Mouse (Mus musculus): ENCODE results near the gene Ccdc160. TPM values are rescaled to one million over a fixed set of nuclear protein-coding genes. Genes with fewer than 3 reads are reported as not detected.

Gene Ccdc160
- 0.40 and 0.69 TPM in 2 replicates for polyA plus RNA-seq (2016; fragmentation: Nextera tagmentation; extraction: Ambion mirVana)

DNA sequence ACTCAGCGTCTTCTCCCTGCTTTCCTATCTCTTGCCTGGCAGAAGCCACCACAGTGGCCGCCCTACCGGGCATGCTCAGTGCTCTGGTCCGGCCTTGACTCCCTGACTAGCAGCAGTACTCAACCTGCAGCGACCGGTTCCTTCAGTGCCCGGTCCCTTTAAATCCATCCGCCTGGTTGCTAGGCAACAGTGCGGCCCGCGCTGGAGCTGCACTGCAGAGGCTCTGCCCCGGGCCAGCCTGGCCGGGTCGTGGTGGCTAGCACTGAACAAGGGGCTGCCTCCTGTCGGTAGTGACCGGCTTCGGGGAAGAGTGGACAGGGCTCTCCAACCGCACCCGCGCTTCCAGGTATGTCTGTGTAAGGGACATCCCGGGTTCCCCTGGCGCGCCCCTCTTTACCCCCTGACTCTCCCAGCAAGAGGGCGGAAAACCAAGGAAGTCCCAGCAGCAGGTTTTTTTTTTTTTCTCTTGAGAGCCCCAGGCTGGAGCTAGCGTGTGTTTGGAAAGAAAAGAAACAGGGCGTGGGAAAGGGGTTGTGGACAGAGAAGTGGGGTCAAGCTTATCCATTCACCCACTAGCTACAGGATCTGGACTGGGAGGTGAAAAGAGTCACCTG is at the start of gene Ccdc160:
Gene Ccdc160 (plus strand): TSS at position 221 of the 614 bp plus-strand sequence.
- ATAC-seq (ENCODE audit: insufficient number of reproducible peaks, low FRiP score) = peak; percentile 82
- no peak within 1 kb of the TSS for H3K9ac ChIP-seq
- WGBS = 17% methylated on average over 26 of the region's 26 CpGs
- no peak within 1 kb of the TSS for H3K27ac ChIP-seq (ENCODE audit: poor library complexity, severe bottlenecking)
- peak within 1 kb of the TSS; percentile 45 for H3K4me3 ChIP-seq
- peak within 1 kb of the TSS; percentile 65 for H3K4me2 ChIP-seq
- no peaks in the 10 kb centered on the region for H3K4me1 ChIP-seq (replicated peaks)
- no peaks in the 10 kb centered on the region for H3K36me3 ChIP-seq
- no peaks in the 10 kb centered on the region for H3K27me3 ChIP-seq (replicated peaks)
- H3K9me3 ChIP-seq (replicated peaks) = no peaks in the 10 kb centered on the region

DNA sequence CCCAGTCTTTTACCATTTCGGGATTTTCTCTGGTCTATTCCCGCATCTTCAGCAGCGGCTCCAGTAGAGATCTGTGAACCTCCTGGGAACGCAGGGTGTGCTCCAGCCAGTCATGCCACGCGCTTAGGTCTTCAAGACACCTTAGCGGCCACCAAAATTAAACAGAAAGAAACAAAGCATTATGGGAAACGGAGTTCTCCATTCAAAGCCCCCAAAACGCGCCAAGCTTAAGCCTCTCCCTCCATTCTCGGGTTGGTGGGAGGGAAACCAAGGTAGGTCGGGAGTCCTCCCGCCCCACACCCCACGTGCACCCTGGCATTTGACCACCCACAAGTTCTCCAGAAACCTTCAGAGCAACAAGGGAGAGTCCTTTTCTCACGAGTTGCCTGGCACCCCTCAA is 47.2 kb upstream of the Ccdc160 start:
- H3K9ac ChIP-seq = no peak overlapping the region; the same call in 1 of the 2 replicates
- no peak for ATAC-seq (ENCODE audit: insufficient number of reproducible peaks, low FRiP score)

GRCm38 (mm10) chrX:52744201-52745051 is 46.6 kb upstream of the Ccdc160 start:
- Histone ChIP-seq H3K36me3 (no peaks in the 10 kb centered on the region), H3K4me3 (peak overlapping the region; percentile 52), H3K9me3 (replicated peaks) (no peaks in the 10 kb centered on the region), H3K27ac (ENCODE audit: poor library complexity, severe bottlenecking) (no peak overlapping the region), H3K4me1 (replicated peaks) (no peaks in the 10 kb centered on the region), H3K4me2 (peak overlapping the region; percentile 93), H3K9ac (peak overlapping the region; percentile 33; the same call in 1 of the 2 replicates), H3K27me3 (replicated peaks) (peaks cover 38% of the 10 kb centered on the region)
- no peak for ATAC-seq (ENCODE audit: insufficient number of reproducible peaks, low FRiP score)
- WGBS = 20% methylated on average over 49 of the region's 50 CpGs

More for the DNA sequence above, 47.2 kb upstream of the Ccdc160 start:
- H3K36me3 ChIP-seq = no peaks in the 10 kb centered on the region
- H3K4me3 ChIP-seq = peak overlapping the region; percentile 52
- no peak overlapping the region for H3K27ac ChIP-seq (ENCODE audit: poor library complexity, severe bottlenecking)
- H3K27me3 ChIP-seq (replicated peaks) = peaks cover 38% of the 10 kb centered on the region
- H3K4me2 ChIP-seq = peak overlapping the region; percentile 93
- no peaks in the 10 kb centered on the region for H3K9me3 ChIP-seq (replicated peaks)
- 16% methylated on average over 15 of the region's 15 CpGs for WGBS
- H3K4me1 ChIP-seq (replicated peaks) = no peaks in the 10 kb centered on the region

DNA sequence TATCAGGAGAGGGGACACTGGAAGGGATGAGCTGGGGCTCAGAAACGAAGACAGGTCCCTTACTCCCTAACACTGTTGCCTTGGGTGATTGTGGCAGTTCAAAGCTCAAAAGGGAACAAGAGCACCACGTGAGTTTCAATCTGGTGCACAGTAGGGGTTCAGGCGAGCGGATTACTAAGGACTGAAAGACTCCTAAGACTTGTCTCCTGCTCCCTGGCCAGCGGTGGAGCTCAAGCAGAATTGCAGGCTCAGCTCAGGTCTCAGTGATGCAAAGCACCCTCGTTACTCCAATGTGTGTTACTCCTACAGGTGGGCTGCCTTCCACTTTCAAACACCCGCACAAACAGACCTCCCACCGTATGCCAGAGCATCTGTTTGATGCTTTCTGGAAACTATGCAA is 45.5 kb upstream of the Ccdc160 start:
- no peak overlapping the region for H3K4me3 ChIP-seq
- ATAC-seq (ENCODE audit: insufficient number of reproducible peaks, low FRiP score) = no peak
- WGBS = 11% methylated on average over 8 of the region's 8 CpGs
- H3K9me3 ChIP-seq (replicated peaks) = no peaks in the 10 kb centered on the region
- no peaks in the 10 kb centered on the region for H3K4me1 ChIP-seq (replicated peaks)
- H3K27me3 ChIP-seq (replicated peaks) = peaks cover 38% of the 10 kb centered on the region
- H3K9ac ChIP-seq = no peak overlapping the region
- no peak overlapping the region for H3K27ac ChIP-seq (ENCODE audit: poor library complexity, severe bottlenecking)
- H3K4me2 ChIP-seq = peak overlapping the region; percentile 93
- no peaks in the 10 kb centered on the region for H3K36me3 ChIP-seq

DNA sequence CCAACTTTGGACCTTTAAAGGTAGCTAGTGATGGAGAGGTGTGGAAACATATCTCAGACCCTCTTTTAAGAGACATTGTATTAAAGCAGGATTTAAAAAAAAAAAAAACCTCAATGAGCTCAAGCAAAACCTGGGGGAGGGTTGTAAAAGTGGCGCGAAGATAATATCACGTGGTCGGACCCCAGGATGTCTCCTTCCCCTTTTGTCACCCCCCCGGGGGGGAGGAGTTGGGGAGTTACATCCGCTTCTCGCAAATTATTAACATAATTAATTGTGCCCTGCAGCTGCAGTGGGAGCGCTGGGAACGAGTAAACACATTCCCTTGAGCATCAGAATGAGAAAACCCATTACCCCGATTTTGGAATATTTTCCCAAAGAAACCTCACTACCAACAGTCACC is 45.1 kb upstream of the Ccdc160 start:
- Histone ChIP-seq H3K27me3 (replicated peaks) (peaks cover 38% of the 10 kb centered on the region), H3K4me2 (peak overlapping the region; percentile 93), H3K9me3 (replicated peaks) (no peaks in the 10 kb centered on the region), H3K4me3 (no peak overlapping the region), H3K9ac (no peak overlapping the region), H3K36me3 (no peaks in the 10 kb centered on the region), H3K27ac (ENCODE audit: poor library complexity, severe bottlenecking) (no peak overlapping the region), H3K4me1 (replicated peaks) (no peaks in the 10 kb centered on the region)
- 16% methylated on average over 10 of the region's 10 CpGs for WGBS
- no peak for ATAC-seq (ENCODE audit: insufficient number of reproducible peaks, low FRiP score)

- no peak for ATAC-seq (ENCODE audit: insufficient number of reproducible peaks, low FRiP score)
Observed at GRCm38 (mm10) chrX:52746849-52747248, 44.2 kb upstream of the Ccdc160 start.

DNA sequence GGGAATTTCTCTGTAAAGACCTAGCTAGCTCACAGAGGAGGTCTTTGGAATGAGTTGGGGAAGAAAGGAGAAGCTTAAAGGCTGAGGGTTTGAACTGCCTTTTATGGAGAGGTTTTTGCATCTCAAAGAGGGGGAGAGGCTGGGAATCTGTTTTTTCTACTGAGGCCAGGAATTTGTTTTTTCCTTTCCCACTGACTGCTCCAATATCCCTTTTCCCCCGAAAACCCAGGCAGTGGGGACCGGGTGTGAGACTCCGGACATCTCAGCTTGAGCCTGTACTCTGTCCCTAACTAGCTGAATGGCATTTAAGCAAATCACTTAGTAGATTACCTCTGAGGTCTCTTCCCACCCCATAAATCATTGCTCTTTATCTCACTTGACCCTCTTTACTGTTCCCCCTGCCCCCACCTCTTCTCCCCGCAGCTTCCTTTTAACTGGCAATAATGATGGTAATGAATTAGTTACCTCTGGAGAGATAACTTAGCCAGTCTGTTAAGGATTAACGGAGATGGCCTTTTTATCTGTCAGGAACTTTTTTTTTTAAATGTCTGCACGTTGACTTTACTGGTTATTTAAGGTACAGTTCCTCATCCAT is 37.4 kb upstream of the Ccdc160 start:
- Histone ChIP-seq H3K4me1 (replicated peaks) (no peaks in the 10 kb centered on the region), H3K4me3 (no peak overlapping the region), H3K9me3 (replicated peaks) (no peaks in the 10 kb centered on the region), H3K36me3 (no peaks in the 10 kb centered on the region), H3K9ac (no peak overlapping the region), H3K4me2 (no peak overlapping the region), H3K27me3 (replicated peaks) (no peaks in the 10 kb centered on the region), H3K27ac (ENCODE audit: poor library complexity, severe bottlenecking) (no peak overlapping the region)
- no peak for ATAC-seq (ENCODE audit: insufficient number of reproducible peaks, low FRiP score)
- 16% methylated on average over 6 of the region's 6 CpGs for WGBS

More at GRCm38 (mm10) chrX:52746849-52747248, 44.2 kb upstream of the Ccdc160 start:
- Histone ChIP-seq H3K9ac (no peak overlapping the region), H3K4me3 (no peak overlapping the region), H3K4me2 (no peak overlapping the region), H3K4me1 (replicated peaks) (no peaks in the 10 kb centered on the region), H3K9me3 (replicated peaks) (no peaks in the 10 kb centered on the region), H3K27me3 (replicated peaks) (peaks cover 35% of the 10 kb centered on the region), H3K27ac (ENCODE audit: poor library complexity, severe bottlenecking) (no peak overlapping the region), H3K36me3 (no peaks in the 10 kb centered on the region)
- WGBS = 57% methylated on average over 1 of the region's 1 CpGs

DNA sequence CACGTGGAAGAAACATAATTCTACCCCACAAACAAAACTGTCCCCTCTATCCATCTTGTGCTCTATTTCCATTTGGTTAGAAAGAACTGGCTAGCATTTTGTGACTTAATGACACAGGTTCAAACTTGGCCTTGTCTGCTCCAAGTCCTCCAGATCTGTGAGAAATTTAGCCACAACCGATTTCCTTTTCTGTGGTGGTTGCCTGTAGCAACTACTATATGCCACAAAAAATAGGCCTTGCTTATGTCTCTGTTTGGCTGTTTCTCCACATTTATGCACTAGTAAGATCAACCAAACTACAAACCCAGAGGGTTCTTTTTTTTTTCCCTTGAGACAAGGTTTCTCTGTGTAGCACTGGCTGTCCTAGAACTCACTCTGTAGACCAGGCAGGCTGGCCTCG is 33.8 kb upstream of the Ccdc160 start:
- Histone ChIP-seq H3K4me2 (no peak overlapping the region), H3K27me3 (replicated peaks) (no peaks in the 10 kb centered on the region), H3K9me3 (replicated peaks) (no peaks in the 10 kb centered on the region), H3K4me1 (replicated peaks) (no peaks in the 10 kb centered on the region), H3K36me3 (no peaks in the 10 kb centered on the region), H3K4me3 (no peak overlapping the region), H3K27ac (ENCODE audit: poor library complexity, severe bottlenecking) (no peak overlapping the region), H3K9ac (no peak overlapping the region)
- 77% methylated on average over 3 of the region's 3 CpGs for WGBS
- no peak for ATAC-seq (ENCODE audit: insufficient number of reproducible peaks, low FRiP score)

GRCm38 (mm10) chrX:52759232-52759631 is 31.8 kb upstream of the Ccdc160 start:
- WGBS = 76% methylated on average over 2 of the region's 2 CpGs
- no peak overlapping the region for H3K4me2 ChIP-seq
- no peaks in the 10 kb centered on the region for H3K9me3 ChIP-seq (replicated peaks)
- H3K4me3 ChIP-seq = no peak overlapping the region
- no peak overlapping the region for H3K27ac ChIP-seq (ENCODE audit: poor library complexity, severe bottlenecking)
- H3K27me3 ChIP-seq (replicated peaks) = no peaks in the 10 kb centered on the region
- no peak overlapping the region for H3K9ac ChIP-seq
- H3K4me1 ChIP-seq (replicated peaks) = no peaks in the 10 kb centered on the region
- H3K36me3 ChIP-seq = no peaks in the 10 kb centered on the region
- ATAC-seq (ENCODE audit: insufficient number of reproducible peaks, low FRiP score) = no peak

- H3K27me3 ChIP-seq (replicated peaks) = no peaks in the 10 kb centered on the region
Observed at GRCm38 (mm10) chrX:52760191-52760945, 30.6 kb upstream of the Ccdc160 start.

More at GRCm38 (mm10) chrX:52760191-52760945, 30.6 kb upstream of the Ccdc160 start:
- Histone ChIP-seq H3K9me3 (replicated peaks) (no peaks in the 10 kb centered on the region), H3K36me3 (no peaks in the 10 kb centered on the region), H3K9ac (no peak overlapping the region), H3K4me2 (no peak overlapping the region), H3K4me3 (no peak overlapping the region), H3K4me1 (replicated peaks) (no peaks in the 10 kb centered on the region), H3K27ac (ENCODE audit: poor library complexity, severe bottlenecking) (no peak overlapping the region)
- WGBS = 53% methylated on average over 4 of the region's 4 CpGs
- no peak for ATAC-seq (ENCODE audit: insufficient number of reproducible peaks, low FRiP score)

Data from heart, embryonic 12.5 days (tissue).